Mouse (Mus musculus) inflammation-experienced regulatory T-cells, adult 6 months (primary cell): ENCODE results near the gene Srpk2. TPM values are rescaled to one million over a fixed set of nuclear protein-coding genes. Genes with fewer than 3 reads are reported as not detected.

Experiments used
- ATAC-seq: one replicate; pipeline ENCODE4 v1.8.0; 2017
- polyA plus RNA-seq, 3 experiments: library from polyadenylated mRNA; unstranded; fragments of 100-300 nt; shearing (Covaris generic); gene quantifications; one replicate each; pipeline ENCODE4 v1.2.1; 2017

Srpk2 gene
- polyA plus RNA-seq, 3 experiments from 2014 or later, result 71.5 to 98.3 (median 72.5) TPM

GRCm38 (mm10) chr5:23501582-23502316, 182.7 kb downstream of the Srpk2 start:
- ATAC-seq, result no peak

DNA sequence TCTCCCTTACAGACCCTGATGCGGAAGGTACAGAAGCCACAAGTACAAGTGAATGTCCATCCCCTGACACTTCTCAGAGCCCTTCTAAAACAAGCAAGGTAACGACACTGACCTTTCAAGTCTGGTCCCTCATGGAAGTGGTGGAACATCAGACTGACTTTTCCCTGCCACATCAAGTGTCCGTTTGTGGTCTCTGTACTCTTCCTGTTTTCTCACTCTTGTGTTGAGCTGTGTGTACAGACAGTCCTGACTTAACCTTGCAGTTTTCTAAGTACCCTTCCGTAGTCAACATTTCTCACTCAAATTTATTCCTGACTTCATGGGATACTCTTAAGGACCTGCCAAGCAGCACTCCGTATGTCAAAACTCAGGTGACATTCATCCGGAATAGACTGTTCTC, 183.7 kb downstream of the Srpk2 start:
- no peak for ATAC-seq

DNA sequence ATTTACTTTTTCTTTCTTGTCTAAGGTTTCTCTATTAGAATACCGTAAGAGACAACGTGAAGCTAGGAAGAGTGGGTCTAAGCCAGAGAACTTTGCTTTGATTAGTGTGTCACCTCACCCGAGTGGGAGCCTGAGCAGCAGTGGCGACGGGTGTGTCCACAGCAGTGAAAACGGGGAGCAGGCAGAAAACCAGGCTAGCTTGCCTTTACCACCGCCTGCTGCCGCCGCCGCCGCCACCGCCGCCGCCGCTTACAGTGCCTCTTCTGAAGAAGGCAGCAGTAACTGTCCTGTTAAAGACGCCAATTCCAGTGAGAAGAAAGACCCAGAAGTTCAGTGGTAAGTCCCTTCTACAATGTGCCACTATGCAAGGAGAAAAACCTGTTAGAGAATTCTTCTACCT, 185.2 kb downstream of the Srpk2 start:
- no peak for ATAC-seq

DNA sequence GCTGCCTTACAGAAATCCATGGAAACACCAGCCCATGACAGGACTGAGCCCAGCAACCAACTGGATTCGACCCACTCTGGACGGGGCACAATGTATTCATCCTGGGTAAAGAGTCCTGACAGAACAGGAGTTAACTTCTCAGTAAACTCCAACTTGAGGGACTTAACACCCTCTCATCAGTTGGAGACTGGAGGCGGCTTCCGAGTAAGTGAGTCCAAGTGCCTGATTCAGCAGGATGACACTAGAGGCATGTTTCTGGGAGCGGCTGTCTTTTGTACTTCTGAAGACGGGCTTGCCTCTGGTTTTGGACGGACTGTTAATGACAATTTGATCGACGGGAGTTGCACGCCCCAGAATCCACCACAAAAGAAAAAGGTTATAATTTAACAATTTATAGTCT, 186.5 kb downstream of the Srpk2 start:
- no peak for ATAC-seq

DNA sequence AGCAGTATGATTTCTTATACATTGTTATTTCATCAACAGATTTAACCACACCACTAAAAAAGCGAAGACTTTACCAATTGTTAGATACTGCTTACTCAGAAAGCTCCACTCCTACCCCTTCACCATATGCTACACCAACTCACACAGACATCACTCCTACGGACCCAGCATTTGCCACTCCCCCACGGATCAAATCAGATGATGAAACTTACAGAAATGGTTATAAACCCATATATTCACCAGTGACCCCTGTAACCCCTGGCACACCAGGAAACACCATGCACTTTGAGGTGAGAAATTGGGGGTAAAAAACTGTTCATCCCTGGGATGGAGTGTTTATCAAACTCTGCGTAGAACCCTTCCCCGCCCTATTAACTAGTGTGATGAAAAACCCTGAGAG, 187.5 kb downstream of the Srpk2 start:
- no peak for ATAC-seq

- ATAC-seq, result no peak
Measured at GRCm38 (mm10) chr5:23496396-23496795, 188.0 kb downstream of the Srpk2 start.

- ATAC-seq, result peak; percentile 77
Measured at GRCm38 (mm10) chr5:23490797-23491196, 193.6 kb downstream of the Srpk2 start.

GRCm38 (mm10) chr5:23489231-23489630, 195.2 kb downstream of the Srpk2 start:
- ATAC-seq, result no peak

DNA sequence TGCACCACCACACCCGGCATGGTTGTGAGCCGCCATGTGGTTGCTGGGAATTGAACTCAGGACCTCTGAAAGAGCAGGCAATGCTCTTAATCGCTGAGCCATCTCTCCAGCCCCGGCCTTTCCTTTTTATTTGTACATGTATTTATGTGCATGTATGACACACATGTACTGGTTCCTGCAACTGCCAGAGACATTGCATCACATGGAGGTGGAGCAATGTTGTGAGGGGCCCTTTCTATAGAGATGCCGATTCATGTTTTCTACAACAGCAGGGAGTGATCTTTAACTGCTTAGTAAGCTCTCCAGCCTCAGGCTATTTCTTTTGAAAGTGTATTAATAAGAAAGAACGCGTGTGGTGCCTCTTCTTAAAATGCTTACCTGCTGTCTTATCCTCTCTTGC, 200.6 kb downstream of the Srpk2 start:
- no peak for ATAC-seq

- no peak for ATAC-seq
Measured at GRCm38 (mm10) chr5:23473098-23473873, 211.1 kb downstream of the Srpk2 start.

GRCm38 (mm10) chr5:23466546-23466945, 217.9 kb downstream of the Srpk2 start:
- no peak for ATAC-seq

GRCm38 (mm10) chr5:23464743-23465142, 219.7 kb downstream of the Srpk2 start:
- no peak for ATAC-seq

DNA sequence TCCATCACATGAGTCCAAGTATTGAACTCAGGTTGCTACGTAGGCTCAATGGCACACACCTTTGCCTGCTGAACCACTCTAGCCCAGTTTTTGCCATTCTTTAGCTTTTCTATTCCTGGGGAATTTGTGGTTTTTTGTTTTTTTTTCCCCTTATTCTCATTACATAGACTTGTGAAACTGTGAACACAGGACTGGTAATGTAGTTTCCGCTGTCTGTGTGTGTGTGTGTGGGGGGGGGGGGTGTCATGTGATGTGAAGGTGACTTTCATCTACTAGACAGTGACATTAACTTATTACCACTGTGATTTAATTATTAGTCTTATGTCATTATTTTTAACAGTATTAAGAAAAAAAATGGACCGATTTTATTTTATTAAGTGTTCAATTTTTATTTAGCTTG, 220.2 kb downstream of the Srpk2 start:
- ATAC-seq, result peak; percentile 35

DNA sequence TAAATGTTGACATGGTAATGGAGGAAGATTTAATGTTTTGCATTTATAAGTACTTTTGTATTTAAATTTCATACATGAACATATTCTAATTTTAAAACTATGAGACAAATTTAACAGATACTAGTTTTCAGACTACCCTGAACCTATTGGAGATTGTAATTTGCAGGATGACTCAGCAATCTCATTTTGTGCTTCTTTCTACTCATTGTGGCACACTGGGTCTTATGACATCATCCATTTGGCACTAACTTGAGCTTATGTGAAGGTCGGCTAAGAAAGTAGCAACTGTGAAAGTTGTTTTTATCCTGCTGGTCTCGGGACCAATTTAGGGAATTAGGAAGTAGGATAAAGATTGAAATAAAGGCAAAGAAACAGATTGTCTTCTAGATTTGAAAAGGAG, 222.7 kb downstream of the Srpk2 start:
- ATAC-seq, result no peak

- peak; percentile 67 for ATAC-seq
Measured at GRCm38 (mm10) chr5:23453561-23453960, 230.9 kb downstream of the Srpk2 start.

Other genes with a start within 250 kb of the Srpk2 start
- 1 to 10 TPM; 4.1 to 9.8 (median 9.6) TPM for gene Pus7, start 99.1 kb upstream of the Srpk2 start, polyA plus RNA-seq
- gene Rint1, start 103.1 kb upstream of the Srpk2 start, polyA plus RNA-seq, result 10 to 100 TPM; 15.2 to 28.3 (median 18.7) TPM
- 100 to 1,000 TPM in 2 of 3 experiments, 10 to 100 TPM in 1; 73.2 to 127 (median 116) TPM for gene Tomm7, start 159.5 kb upstream of the Srpk2 start, polyA plus RNA-seq